Mouse (Mus musculus): ENCODE measurements around the gene Zfp683. TPM values are rescaled to one million over a fixed set of nuclear protein-coding genes. Genes with fewer than 3 reads are reported as not detected.

Gene Zfp683
- total and polyA plus RNA-seq, 2 experiments = 0.55 TPM; not detected in 1

DNA sequence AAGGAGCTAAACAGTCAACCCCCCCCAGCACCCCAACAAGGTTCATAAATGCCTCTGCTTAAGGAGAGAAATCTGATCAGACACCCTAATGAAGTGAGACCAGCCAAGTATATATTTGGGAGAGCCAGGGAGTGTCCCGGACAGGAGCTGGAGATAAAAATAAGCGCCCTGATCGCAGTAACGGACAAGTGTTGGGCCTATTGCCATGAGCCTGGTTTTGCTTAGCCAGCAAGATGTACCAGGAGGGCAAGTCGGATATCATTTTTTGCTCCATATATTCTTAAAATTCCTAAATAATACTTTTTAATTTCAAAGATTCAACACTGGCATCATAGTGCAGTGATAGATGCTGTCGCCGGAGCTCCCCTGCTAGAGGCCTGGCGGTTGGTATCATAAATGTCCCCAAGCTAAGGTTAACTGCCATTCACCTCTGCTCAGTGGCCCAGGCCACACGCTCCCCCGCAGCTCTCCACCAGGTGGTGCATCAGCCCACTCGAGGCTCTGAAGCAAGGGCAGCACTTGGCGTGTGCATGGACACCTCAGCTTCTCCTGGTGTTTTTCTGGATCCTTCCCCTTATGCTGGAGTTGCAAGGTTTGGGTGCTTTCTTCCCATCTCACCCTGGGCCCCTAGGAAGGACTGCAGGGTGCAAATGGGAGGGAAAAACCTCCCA lies 40.6 kb upstream of the Zfp683 start:
- H3K4me3 ChIP-seq (ENCODE audit: insufficient read depth, low read depth, low read length) = no peak overlapping the region
- no peak for DNase-seq (ENCODE audit: extremely low read depth, low read depth, low spot score)
- H3K79me2 ChIP-seq (ENCODE audit: control insufficient read depth, insufficient read depth, low read length) = no peaks in the 10 kb centered on the region
- no peaks in the 10 kb centered on the region for H3K36me3 ChIP-seq (ENCODE audit: control insufficient read depth, insufficient read depth, low read length)
- 0 out of 2 replicates have a peak, but pooled peaks have one; percentile 16 for TF ChIP-seq CTCF (IDR thresholded peaks at IDR 0.05; ENCODE audit: low read depth, low read length)
- TF ChIP-seq POLR2A (IDR thresholded peaks at IDR 0.05; ENCODE audit: extremely low read depth, insufficient read depth, low read length) = no peak
- no peaks in the 10 kb centered on the region for H3K4me1 ChIP-seq (ENCODE audit: control insufficient read depth, insufficient read depth, low read length)
- 70% methylated on average over 12 of the region's 12 CpGs for WGBS
- no peak overlapping the region for H3K9ac ChIP-seq (ENCODE audit: low read depth, low read length)
- peaks cover 12% of the 10 kb centered on the region for H3K27me3 ChIP-seq (ENCODE audit: control insufficient read depth, insufficient read depth, low read length)
- H3K27ac ChIP-seq (replicated peaks; ENCODE audit: insufficient read depth, low read depth, low read length) = no peak overlapping the region

DNA sequence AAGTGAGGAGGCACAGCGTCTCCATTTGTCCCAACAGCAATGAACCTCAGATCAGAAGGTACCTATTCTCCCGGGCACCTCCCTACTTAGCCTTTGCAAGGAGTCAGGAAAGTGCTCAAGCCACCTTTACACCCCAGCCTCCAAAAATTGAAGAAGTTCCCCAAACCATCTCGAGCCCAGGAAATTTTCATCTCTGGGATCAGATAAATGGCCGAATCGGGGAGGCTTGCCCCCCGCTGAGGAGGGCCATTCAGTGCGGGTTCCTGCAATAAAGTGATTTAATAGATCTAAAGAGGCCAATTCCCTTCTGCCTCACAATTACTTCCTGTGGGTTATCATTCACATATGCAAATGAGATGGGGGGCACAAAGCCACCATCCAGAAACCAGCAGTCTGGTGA lies 37.4 kb upstream of the Zfp683 start:
- TF ChIP-seq CTCF (IDR thresholded peaks at IDR 0.05; ENCODE audit: low read depth, low read length) (no peak), POLR2A (IDR thresholded peaks at IDR 0.05; ENCODE audit: extremely low read depth, insufficient read depth, low read length) (no peak)
- Histone ChIP-seq H3K27ac (replicated peaks; ENCODE audit: insufficient read depth, low read depth, low read length) (no peak overlapping the region), H3K9ac (ENCODE audit: low read depth, low read length) (no peak overlapping the region), H3K79me2 (ENCODE audit: control insufficient read depth, insufficient read depth, low read length) (no peaks in the 10 kb centered on the region), H3K4me3 (ENCODE audit: insufficient read depth, low read depth, low read length) (no peak overlapping the region), H3K4me1 (ENCODE audit: control insufficient read depth, insufficient read depth, low read length) (no peaks in the 10 kb centered on the region), H3K27me3 (ENCODE audit: control insufficient read depth, insufficient read depth, low read length) (peaks cover 28% of the 10 kb centered on the region), H3K36me3 (ENCODE audit: control insufficient read depth, insufficient read depth, low read length) (no peaks in the 10 kb centered on the region)
- 39% methylated on average over 7 of the region's 7 CpGs for WGBS
- DNase-seq (ENCODE audit: extremely low read depth, low read depth, low spot score) = no peak

DNA sequence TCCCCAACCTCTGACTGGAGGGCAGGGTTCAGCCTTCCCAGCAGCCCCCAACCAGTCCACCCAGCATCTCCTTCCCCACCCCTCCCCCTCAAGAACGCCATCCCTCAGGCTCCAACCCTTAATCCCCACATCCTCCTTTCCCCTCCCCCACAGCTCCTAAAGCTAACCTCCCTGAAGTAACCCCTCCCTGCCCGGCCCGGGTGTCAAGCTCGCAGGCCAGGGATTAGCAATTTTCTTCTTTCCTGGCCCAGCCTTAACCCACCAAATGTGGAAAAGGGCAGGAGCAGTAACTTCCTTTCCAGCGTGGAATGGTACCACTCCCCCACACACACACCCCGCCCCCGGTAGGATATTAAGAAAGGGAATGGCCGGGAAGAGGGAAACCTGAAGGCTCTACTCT lies 36.9 kb upstream of the Zfp683 start:
- no peaks in the 10 kb centered on the region for H3K36me3 ChIP-seq (ENCODE audit: control insufficient read depth, insufficient read depth, low read length)

DNA sequence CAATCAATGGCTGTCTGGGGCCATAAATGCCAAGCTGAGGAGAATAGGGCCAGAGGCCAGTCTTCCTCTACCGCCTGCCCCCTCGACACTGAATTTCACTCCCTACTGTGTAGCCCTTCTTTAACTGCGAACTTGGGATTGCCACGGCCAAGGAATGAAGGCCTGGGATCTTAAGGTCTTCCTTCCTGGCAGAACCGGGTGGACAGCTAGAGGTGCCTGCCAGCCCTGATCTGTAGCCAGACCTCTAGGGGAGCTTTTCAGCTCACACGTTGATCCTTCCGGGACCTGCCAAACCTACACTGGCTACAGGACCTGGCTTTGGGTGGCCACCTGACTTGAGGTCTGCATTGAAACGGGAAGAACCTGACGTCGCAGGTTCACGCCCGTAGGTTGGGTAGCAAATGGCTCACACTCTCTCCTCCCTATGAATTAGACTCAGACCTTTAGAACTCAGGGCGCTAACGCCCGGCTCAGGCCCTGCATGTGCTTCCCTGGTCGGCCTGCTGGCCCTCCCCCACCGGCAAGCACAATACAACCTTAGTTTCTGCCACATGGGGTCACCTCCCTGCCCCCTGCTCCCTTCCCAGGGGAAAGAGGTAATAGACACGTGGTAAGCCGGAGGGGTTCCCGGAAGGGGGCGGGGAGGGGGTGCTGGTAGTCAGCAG lies 36.3 kb upstream of the Zfp683 start:
- Histone ChIP-seq H3K79me2 (ENCODE audit: control insufficient read depth, insufficient read depth, low read length) (no peaks in the 10 kb centered on the region), H3K27me3 (ENCODE audit: control insufficient read depth, insufficient read depth, low read length) (peaks cover 28% of the 10 kb centered on the region), H3K27ac (replicated peaks; ENCODE audit: insufficient read depth, low read depth, low read length) (no peak overlapping the region), H3K36me3 (ENCODE audit: control insufficient read depth, insufficient read depth, low read length) (no peaks in the 10 kb centered on the region), H3K9ac (ENCODE audit: low read depth, low read length) (no peak overlapping the region), H3K4me1 (ENCODE audit: control insufficient read depth, insufficient read depth, low read length) (no peaks in the 10 kb centered on the region), H3K4me3 (ENCODE audit: insufficient read depth, low read depth, low read length) (no peak overlapping the region)
- no peak for DNase-seq (ENCODE audit: extremely low read depth, low read depth, low spot score)
- 6% methylated on average over 21 of the region's 21 CpGs for WGBS
- TF ChIP-seq CTCF (IDR thresholded peaks at IDR 0.05; ENCODE audit: low read depth, low read length) (no peak), POLR2A (IDR thresholded peaks at IDR 0.05; ENCODE audit: extremely low read depth, insufficient read depth, low read length) (no peak)

More for the DNA sequence above, 36.9 kb upstream of the Zfp683 start:
- H3K27me3 ChIP-seq (ENCODE audit: control insufficient read depth, insufficient read depth, low read length) = peaks cover 28% of the 10 kb centered on the region
- no peaks in the 10 kb centered on the region for H3K79me2 ChIP-seq (ENCODE audit: control insufficient read depth, insufficient read depth, low read length)
- no peak overlapping the region for H3K27ac ChIP-seq (replicated peaks; ENCODE audit: insufficient read depth, low read depth, low read length)
- no peak for DNase-seq (ENCODE audit: extremely low read depth, low read depth, low spot score)
- no peak overlapping the region for H3K9ac ChIP-seq (ENCODE audit: low read depth, low read length)
- H3K4me1 ChIP-seq (ENCODE audit: control insufficient read depth, insufficient read depth, low read length) = no peaks in the 10 kb centered on the region
- TF ChIP-seq CTCF (IDR thresholded peaks at IDR 0.05; ENCODE audit: low read depth, low read length) (no peak), POLR2A (IDR thresholded peaks at IDR 0.05; ENCODE audit: extremely low read depth, insufficient read depth, low read length) (no peak)
- 9% methylated on average over 8 of the region's 8 CpGs for WGBS
- H3K4me3 ChIP-seq (ENCODE audit: insufficient read depth, low read depth, low read length) = no peak overlapping the region

DNA sequence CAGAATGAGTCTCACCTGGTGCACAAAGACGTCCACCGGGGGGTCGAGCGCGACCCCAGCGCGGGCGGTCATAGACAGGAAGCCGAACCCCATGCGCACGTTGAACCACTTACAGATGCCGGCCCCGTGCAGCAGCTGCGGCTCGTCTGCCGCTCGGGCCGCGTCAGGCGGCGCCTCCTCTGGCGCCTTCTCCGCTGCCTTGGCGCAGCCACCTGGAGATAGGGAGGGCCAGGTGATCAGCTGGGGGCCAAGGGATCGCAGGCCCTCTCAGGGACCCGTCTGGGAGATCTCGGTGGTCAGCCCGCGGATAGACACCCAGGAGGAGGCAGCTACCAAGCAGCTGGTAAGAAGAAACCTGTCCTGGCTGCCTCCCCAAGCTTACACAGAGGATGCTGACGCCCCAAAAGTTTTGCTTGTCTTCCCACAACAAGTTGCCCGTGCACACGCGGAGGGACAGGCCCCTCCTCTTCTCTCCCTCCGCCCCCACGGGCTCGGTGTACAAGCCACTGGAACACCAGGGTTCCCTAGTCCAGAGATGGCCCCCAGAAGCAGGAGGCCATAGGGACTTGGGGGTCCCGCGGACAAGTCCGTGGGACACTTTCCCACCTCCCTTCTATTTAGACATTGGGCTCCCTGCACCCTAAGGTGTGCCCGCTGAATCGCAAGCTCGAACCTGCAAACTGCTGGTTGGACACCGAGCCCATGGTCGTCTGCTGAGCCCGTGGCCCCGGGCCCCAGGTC lies 35.4 kb upstream of the Zfp683 start:
- H3K9ac ChIP-seq (ENCODE audit: low read depth, low read length) = no peak overlapping the region
- no peaks in the 10 kb centered on the region for H3K79me2 ChIP-seq (ENCODE audit: control insufficient read depth, insufficient read depth, low read length)
- TF ChIP-seq POLR2A (IDR thresholded peaks at IDR 0.05; ENCODE audit: extremely low read depth, insufficient read depth, low read length) = no peak
- no peak for TF ChIP-seq CTCF (IDR thresholded peaks at IDR 0.05; ENCODE audit: low read depth, low read length)
- no peak for DNase-seq (ENCODE audit: extremely low read depth, low read depth, low spot score)
- H3K27ac ChIP-seq (replicated peaks; ENCODE audit: insufficient read depth, low read depth, low read length) = no peak overlapping the region
- 1% methylated on average over 46 of the region's 46 CpGs for WGBS
- no peak overlapping the region for H3K4me3 ChIP-seq (ENCODE audit: insufficient read depth, low read depth, low read length)
- H3K4me1 ChIP-seq (ENCODE audit: control insufficient read depth, insufficient read depth, low read length) = no peaks in the 10 kb centered on the region
- peaks cover 28% of the 10 kb centered on the region for H3K27me3 ChIP-seq (ENCODE audit: control insufficient read depth, insufficient read depth, low read length)
- H3K36me3 ChIP-seq (ENCODE audit: control insufficient read depth, insufficient read depth, low read length) = no peaks in the 10 kb centered on the region

Data from liver, adult 2 months (tissue).